Mouse (Mus musculus): ENCODE data around the gene Mxd1. TPM values are rescaled to one million over a fixed set of nuclear protein-coding genes. Genes with fewer than 3 reads are reported as not detected.
A peak's percentile ranks its signal among the peaks of the same experiment; 100 is the strongest.

Mxd1 gene
- 11.8 and 11.9 TPM in 2 replicates for polyA plus RNA-seq (2015; fragmentation: Nextera tagmentation; extraction: Ambion mirVana)

GRCm38 (mm10) chr6:86668580-86669239 is at the start of gene Mxd1:
Mxd1 (minus strand) TSS chr6:86669161.
- peak within 1 kb of the TSS; percentile 97 for H3K4me2 ChIP-seq (replicated peaks; ENCODE audit: low read depth, low read length)
- no peaks in the 10 kb centered on the region for H3K27me3 ChIP-seq (ENCODE audit: insufficient read depth, low read length)
- peaks cover 20% of the 10 kb centered on the region; the same call in 1 of the 2 replicates for H3K36me3 ChIP-seq (ENCODE audit: insufficient read depth, low read length)
- H3K27ac ChIP-seq (ENCODE audit: low read length) = peak within 1 kb of the TSS; percentile 70
- H3K4me1 ChIP-seq (ENCODE audit: insufficient read depth, low read length) = peaks cover 10% of the 10 kb centered on the region; the same call in 1 of the 2 replicates
- no peak for ATAC-seq (ENCODE audit: low FRiP score, low TSS enrichment)
- WGBS = 2% methylated on average over 64 of the region's 76 CpGs
- H3K9ac ChIP-seq (replicated peaks; ENCODE audit: low read length) = peak within 1 kb of the TSS; percentile 81
- no peaks in the 10 kb centered on the region for H3K9me3 ChIP-seq (ENCODE audit: low read length)
- H3K4me3 ChIP-seq (ENCODE audit: low read length) = peak within 1 kb of the TSS; percentile 85

GRCm38 (mm10) chr6:86708072-86708774 is 39.3 kb upstream of the Mxd1 start:
- H3K9ac ChIP-seq (replicated peaks; ENCODE audit: low read length) = no peak overlapping the region
- 78% methylated on average over 4 of the region's 4 CpGs for WGBS
- H3K36me3 ChIP-seq (ENCODE audit: insufficient read depth, low read length) = peaks cover 15% of the 10 kb centered on the region; the same call in 1 of the 2 replicates
- no peaks in the 10 kb centered on the region for H3K27me3 ChIP-seq (ENCODE audit: insufficient read depth, low read length)
- H3K4me3 ChIP-seq (ENCODE audit: low read length) = no peak overlapping the region
- H3K4me2 ChIP-seq (replicated peaks; ENCODE audit: low read depth, low read length) = no peak overlapping the region
- no peaks in the 10 kb centered on the region for H3K9me3 ChIP-seq (ENCODE audit: low read length)
- ATAC-seq (ENCODE audit: low FRiP score, low TSS enrichment) = no peak
- no peaks in the 10 kb centered on the region for H3K4me1 ChIP-seq (ENCODE audit: insufficient read depth, low read length)
- no peak overlapping the region for H3K27ac ChIP-seq (ENCODE audit: low read length)

GRCm38 (mm10) chr6:86702577-86702976 is 33.6 kb upstream of the Mxd1 start:
- WGBS = 77% methylated on average over 9 of the region's 9 CpGs
- no peak overlapping the region for H3K4me3 ChIP-seq (ENCODE audit: low read length)
- ATAC-seq (ENCODE audit: low FRiP score, low TSS enrichment) = no peak

GRCm38 (mm10) chr6:86697903-86698302 is 28.9 kb upstream of the Mxd1 start:
- Histone ChIP-seq H3K4me3 (ENCODE audit: low read length) (no peak overlapping the region), H3K9ac (replicated peaks; ENCODE audit: low read length) (no peak overlapping the region), H3K27ac (ENCODE audit: low read length) (no peak overlapping the region), H3K36me3 (ENCODE audit: insufficient read depth, low read length) (peaks cover 34% of the 10 kb centered on the region), H3K4me1 (ENCODE audit: insufficient read depth, low read length) (no peaks in the 10 kb centered on the region), H3K9me3 (ENCODE audit: low read length) (no peaks in the 10 kb centered on the region), H3K27me3 (ENCODE audit: insufficient read depth, low read length) (no peaks in the 10 kb centered on the region), H3K4me2 (replicated peaks; ENCODE audit: low read depth, low read length) (no peak overlapping the region)
- no peak for ATAC-seq (ENCODE audit: low FRiP score, low TSS enrichment)
- 84% methylated on average over 6 of the region's 6 CpGs for WGBS

More at GRCm38 (mm10) chr6:86702577-86702976, 33.6 kb upstream of the Mxd1 start:
- H3K9me3 ChIP-seq (ENCODE audit: low read length) = no peaks in the 10 kb centered on the region
- no peak overlapping the region for H3K27ac ChIP-seq (ENCODE audit: low read length)
- H3K27me3 ChIP-seq (ENCODE audit: insufficient read depth, low read length) = no peaks in the 10 kb centered on the region
- H3K4me1 ChIP-seq (ENCODE audit: insufficient read depth, low read length) = no peaks in the 10 kb centered on the region
- no peak overlapping the region for H3K4me2 ChIP-seq (replicated peaks; ENCODE audit: low read depth, low read length)
- H3K9ac ChIP-seq (replicated peaks; ENCODE audit: low read length) = no peak overlapping the region
- H3K36me3 ChIP-seq (ENCODE audit: insufficient read depth, low read length) = peaks cover 33% of the 10 kb centered on the region

- WGBS = 89% methylated on average over 10 of the region's 10 CpGs
- Histone ChIP-seq H3K9me3 (ENCODE audit: low read length) (no peaks in the 10 kb centered on the region), H3K4me1 (ENCODE audit: insufficient read depth, low read length) (no peaks in the 10 kb centered on the region), H3K4me2 (replicated peaks; ENCODE audit: low read depth, low read length) (no peak overlapping the region), H3K4me3 (ENCODE audit: low read length) (no peak overlapping the region), H3K36me3 (ENCODE audit: insufficient read depth, low read length) (peaks cover 34% of the 10 kb centered on the region), H3K27me3 (ENCODE audit: insufficient read depth, low read length) (no peaks in the 10 kb centered on the region), H3K27ac (ENCODE audit: low read length) (no peak overlapping the region), H3K9ac (replicated peaks; ENCODE audit: low read length) (no peak overlapping the region)
- ATAC-seq (ENCODE audit: low FRiP score, low TSS enrichment) = no peak
Measured at GRCm38 (mm10) chr6:86696213-86696612, 27.3 kb upstream of the Mxd1 start.

GRCm38 (mm10) chr6:86694465-86694864 is 25.5 kb upstream of the Mxd1 start:
- H3K36me3 ChIP-seq (ENCODE audit: insufficient read depth, low read length) = peaks cover 33% of the 10 kb centered on the region
- no peak for ATAC-seq (ENCODE audit: low FRiP score, low TSS enrichment)

GRCm38 (mm10) chr6:86689671-86690070 is 20.7 kb upstream of the Mxd1 start:
- Histone ChIP-seq H3K9ac (replicated peaks; ENCODE audit: low read length) (no peak overlapping the region), H3K27me3 (ENCODE audit: insufficient read depth, low read length) (no peaks in the 10 kb centered on the region), H3K27ac (ENCODE audit: low read length) (no peak overlapping the region), H3K4me2 (replicated peaks; ENCODE audit: low read depth, low read length) (no peak overlapping the region), H3K4me3 (ENCODE audit: low read length) (no peak overlapping the region), H3K4me1 (ENCODE audit: insufficient read depth, low read length) (no peaks in the 10 kb centered on the region), H3K36me3 (ENCODE audit: insufficient read depth, low read length) (peaks cover 18% of the 10 kb centered on the region), H3K9me3 (ENCODE audit: low read length) (no peaks in the 10 kb centered on the region)
- 94% methylated on average over 3 of the region's 3 CpGs for WGBS
- no peak for ATAC-seq (ENCODE audit: low FRiP score, low TSS enrichment)

More at GRCm38 (mm10) chr6:86694465-86694864, 25.5 kb upstream of the Mxd1 start:
- H3K4me1 ChIP-seq (ENCODE audit: insufficient read depth, low read length) = no peaks in the 10 kb centered on the region
- no peak overlapping the region for H3K27ac ChIP-seq (ENCODE audit: low read length)
- H3K27me3 ChIP-seq (ENCODE audit: insufficient read depth, low read length) = no peaks in the 10 kb centered on the region
- no peak overlapping the region for H3K4me2 ChIP-seq (replicated peaks; ENCODE audit: low read depth, low read length)
- H3K9me3 ChIP-seq (ENCODE audit: low read length) = no peaks in the 10 kb centered on the region
- H3K9ac ChIP-seq (replicated peaks; ENCODE audit: low read length) = no peak overlapping the region
- no peak overlapping the region for H3K4me3 ChIP-seq (ENCODE audit: low read length)

- peaks cover 9% of the 10 kb centered on the region for H3K4me1 ChIP-seq (ENCODE audit: insufficient read depth, low read length)
- no peak overlapping the region for H3K27ac ChIP-seq (ENCODE audit: low read length)
- H3K36me3 ChIP-seq (ENCODE audit: insufficient read depth, low read length) = peaks cover 20% of the 10 kb centered on the region
- H3K27me3 ChIP-seq (ENCODE audit: insufficient read depth, low read length) = no peaks in the 10 kb centered on the region
- no peak for ATAC-seq (ENCODE audit: low FRiP score, low TSS enrichment)
- no peak overlapping the region for H3K4me3 ChIP-seq (ENCODE audit: low read length)
- WGBS = 69% methylated on average over 1 of the region's 1 CpGs
- H3K4me2 ChIP-seq (replicated peaks; ENCODE audit: low read depth, low read length) = no peak overlapping the region
- H3K9me3 ChIP-seq (ENCODE audit: low read length) = no peaks in the 10 kb centered on the region
- no peak overlapping the region for H3K9ac ChIP-seq (replicated peaks; ENCODE audit: low read length)
Measured at GRCm38 (mm10) chr6:86686971-86687370, 18.0 kb upstream of the Mxd1 start.

GRCm38 (mm10) chr6:86684655-86685011 is 15.7 kb upstream of the Mxd1 start:
- peak; percentile 60; the same call in 1 of the 2 replicates for ATAC-seq (ENCODE audit: low FRiP score, low TSS enrichment)
- WGBS = 38% methylated on average over 12 of the region's 12 CpGs
- H3K36me3 ChIP-seq (ENCODE audit: insufficient read depth, low read length) = peaks cover 29% of the 10 kb centered on the region
- peak overlapping the region; percentile 64; the same call in 1 of the 2 replicates for H3K27ac ChIP-seq (ENCODE audit: low read length)
- H3K4me2 ChIP-seq (replicated peaks; ENCODE audit: low read depth, low read length) = peak overlapping the region; percentile 55
- H3K9me3 ChIP-seq (ENCODE audit: low read length) = no peaks in the 10 kb centered on the region
- peaks cover 9% of the 10 kb centered on the region for H3K4me1 ChIP-seq (ENCODE audit: insufficient read depth, low read length)
- H3K4me3 ChIP-seq (ENCODE audit: low read length) = peak overlapping the region; percentile 82
- peak overlapping the region; percentile 84 for H3K9ac ChIP-seq (replicated peaks; ENCODE audit: low read length)
- no peaks in the 10 kb centered on the region for H3K27me3 ChIP-seq (ENCODE audit: insufficient read depth, low read length)
